Mouse (Mus musculus) embryonic facial prominence, embryonic 10.5 days (tissue): ENCODE measurements around the gene Rnaset2b. TPM values are rescaled to one million over a fixed set of nuclear protein-coding genes. Genes with fewer than 3 reads are reported as not detected.
"Not testable (repeated sequence)": the region's sequence is repeated elsewhere in the genome, so short reads cannot be mapped to it uniquely, and the experiment has no call there.

Source experiments
- DNase-seq: peaks from one replicate; pipeline ENCODE4 v3.0.0-alpha.2; 2017; ENCODE audit warnings: low spot score
- H3K27ac ChIP-seq: fragments of 300-500 bp; sonication (generic); replicated peaks from 2 replicates; pipeline ENCODE4 v1.5.1; 2016; ENCODE audit warnings: mild to moderate bottlenecking
- H3K27me3 ChIP-seq: fragments of 300-500 bp; sonication (generic); replicated peaks from 2 replicates; pipeline ENCODE4 v1.6.1; 2016; ENCODE audit warnings: low read depth, mild to moderate bottlenecking; ENCODE audit not compliant: poor library complexity, severe bottlenecking
- H3K36me3 ChIP-seq: fragments of 300-500 bp; sonication (generic); replicated peaks from 2 replicates; pipeline ENCODE4 v1.6.1; 2016; ENCODE audit warnings: mild to moderate bottlenecking, moderate library complexity
- H3K4me1 ChIP-seq: fragments of 300-500 bp; sonication (generic); 2 replicates; pipeline ENCODE4 v1.6.1; 2016
- H3K4me3 ChIP-seq: fragments of 300-500 bp; sonication (generic); 2 replicates; pipeline ENCODE4 v1.5.1; 2016; ENCODE audit warnings: mild to moderate bottlenecking, moderate library complexity
- H3K9me3 ChIP-seq: fragments of 300-500 bp; sonication (generic); 2 replicates; pipeline ENCODE4 v1.6.1; 2016; ENCODE audit warnings: mild to moderate bottlenecking
- WGBS: fragments of 180-500 bp; shearing (Covaris S2); methylation state at CpG from one replicate; pipeline ENCODE4 v1.1.7; 2016; 5-methylcytosine and 5-hydroxymethylcytosine counted together
- polyA plus RNA-seq: library from polyadenylated mRNA; unstranded; fragments of >200 nt; fragmentation: Nextera tagmentation; extraction: Ambion mirVana; gene quantifications from 2 replicates; pipeline ENCODE4 v1.2.1, GENCODE M21; 2016

Gene Rnaset2b
- polyA plus RNA-seq, result 120 and 126 TPM in 2 replicates

DNA sequence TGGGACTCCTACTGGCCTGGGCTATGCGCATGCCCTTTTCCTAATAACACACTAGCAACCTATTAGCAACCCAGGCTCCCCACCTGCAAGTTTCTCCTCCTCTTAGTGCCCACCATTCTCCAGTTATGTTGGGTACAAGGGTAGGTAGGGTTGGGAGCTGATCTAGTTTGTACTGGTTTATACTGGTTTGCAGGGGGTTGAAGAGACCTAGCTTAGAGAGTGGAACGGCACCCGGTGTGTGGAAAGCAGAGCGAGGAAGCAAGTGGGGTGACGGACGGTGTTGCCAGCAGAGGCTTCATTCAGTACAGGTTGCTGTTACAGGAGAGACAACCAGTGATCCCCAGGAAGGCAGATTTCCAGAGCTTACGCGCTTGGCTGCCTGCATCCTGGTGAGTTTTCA lies at the start of gene Rnaset2b:
Gene Rnaset2b (plus strand): TSS at position 301 of the 400 bp plus-strand sequence.
- H3K36me3 ChIP-seq, H3K27ac ChIP-seq, H3K4me1 ChIP-seq, DNase-seq, H3K9me3 ChIP-seq, H3K27me3 ChIP-seq, H3K4me3 ChIP-seq: not testable (repeated sequence)
- 88% methylated on average over 1 of the region's 8 CpGs for WGBS

DNA sequence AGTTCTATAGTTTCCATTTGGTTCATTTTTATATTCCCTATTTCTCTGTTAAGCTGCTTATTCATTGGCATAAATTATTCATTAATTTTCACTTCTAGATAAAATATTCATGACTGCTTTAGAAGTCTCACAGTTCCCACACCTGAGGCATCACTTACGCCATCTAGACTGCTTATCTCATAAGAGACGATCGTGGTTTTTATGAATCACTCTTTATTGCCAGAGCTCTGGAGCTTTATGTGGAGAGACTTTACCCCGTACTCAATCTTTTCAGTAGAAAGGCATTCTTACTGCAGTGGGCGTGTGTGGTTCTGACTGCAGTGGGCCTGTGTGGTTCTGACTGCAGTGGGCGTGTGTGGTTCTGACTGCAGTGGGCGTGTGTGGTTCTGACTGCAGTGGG lies 38.8 kb upstream of the Rnaset2b start:
- H3K36me3 ChIP-seq, H3K4me3 ChIP-seq, H3K4me1 ChIP-seq, H3K9me3 ChIP-seq, H3K27ac ChIP-seq, DNase-seq, H3K27me3 ChIP-seq: not testable (repeated sequence)
- 97% methylated on average over 7 of the region's 7 CpGs for WGBS

DNA sequence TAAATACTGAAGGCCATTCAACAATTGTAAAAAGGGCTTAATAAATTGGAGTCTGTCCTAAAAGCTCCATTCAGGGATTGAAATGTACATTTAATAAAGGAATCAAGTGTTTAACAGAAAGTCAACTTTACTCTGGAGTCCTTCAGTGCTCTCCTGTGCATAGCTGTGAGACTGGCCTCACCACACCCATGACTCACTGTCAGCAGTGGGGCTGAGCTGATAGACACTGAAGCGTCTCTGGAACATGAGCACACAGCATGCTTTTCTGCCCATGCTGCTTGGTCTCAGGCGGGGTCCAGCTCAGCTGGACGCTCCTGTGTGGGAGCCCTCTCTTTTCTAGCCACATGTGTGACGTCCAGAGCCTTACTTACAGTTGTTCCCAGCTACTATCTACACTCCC lies 27.9 kb upstream of the Rnaset2b start:
- DNase-seq, H3K27ac ChIP-seq, H3K9me3 ChIP-seq, H3K4me3 ChIP-seq, H3K4me1 ChIP-seq, H3K36me3 ChIP-seq, H3K27me3 ChIP-seq: not testable (repeated sequence)
- WGBS, result no CpG with 5 or more reads among the region's 4 CpGs

DNA sequence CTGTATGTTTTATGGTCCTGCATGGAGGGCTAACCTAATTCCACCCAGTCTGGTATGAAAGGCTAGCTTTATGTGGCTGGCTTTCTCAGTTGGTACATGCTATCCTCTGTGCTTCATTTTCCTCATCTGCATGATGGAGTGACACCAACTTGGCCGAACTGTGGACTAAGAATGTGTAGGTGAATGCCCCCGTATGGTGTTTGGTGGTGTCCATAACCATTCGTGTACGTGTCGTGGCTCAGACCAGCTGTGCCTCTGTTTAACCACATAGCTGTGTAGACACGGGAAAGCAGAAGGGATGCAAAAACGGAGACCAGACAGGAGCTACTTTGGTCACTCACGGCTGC lies 22.8 kb upstream of the Rnaset2b start:
- not testable (repeated sequence) for H3K36me3 ChIP-seq, H3K4me1 ChIP-seq, H3K27ac ChIP-seq, H3K9me3 ChIP-seq, H3K27me3 ChIP-seq, DNase-seq
- H3K4me3 ChIP-seq, result peak overlapping the region; percentile 65
- WGBS, result no CpG with 5 or more reads among the region's 8 CpGs

DNA sequence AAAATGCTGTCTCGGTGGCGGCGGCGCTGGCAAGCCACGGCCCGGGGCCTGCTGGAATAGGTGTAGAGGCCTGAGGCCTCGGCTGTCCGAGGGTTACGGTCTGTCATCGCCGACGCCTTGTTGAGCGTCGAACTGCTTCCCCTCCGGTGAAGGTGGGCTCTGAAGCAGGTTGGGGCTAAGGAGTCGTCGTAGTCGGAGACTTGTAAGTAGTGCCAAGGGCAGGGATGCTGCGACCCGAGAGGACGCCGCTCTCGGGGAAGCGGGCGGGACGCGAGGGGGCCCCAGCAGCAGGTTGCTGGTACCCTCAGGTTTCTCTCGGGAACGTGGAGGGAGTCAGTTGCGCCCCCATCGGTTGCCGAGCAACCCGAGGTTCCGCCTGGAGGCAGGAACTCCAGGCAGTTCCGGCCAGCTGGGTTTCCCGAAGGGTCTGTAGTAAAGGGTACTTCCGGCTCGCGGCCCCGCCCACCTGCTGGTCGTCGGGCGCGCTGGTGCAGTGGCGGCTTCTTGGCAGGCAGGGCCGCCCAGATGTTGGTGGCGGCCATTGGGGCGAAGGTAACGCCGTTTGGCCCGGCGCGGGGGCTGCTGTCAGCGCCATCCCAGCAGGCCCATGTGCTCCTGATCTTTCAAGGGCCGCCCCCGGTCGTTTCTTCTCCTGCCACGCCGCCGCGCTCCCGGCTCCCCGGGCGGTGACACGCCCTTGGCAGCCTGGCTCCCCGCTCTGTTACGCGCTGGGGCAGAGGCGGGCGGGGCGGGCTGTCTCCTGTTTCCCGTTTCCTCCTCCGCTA lies 22.3 kb upstream of the Rnaset2b start, which contains the start of gene Rsph3b:
Gene Rsph3b (minus strand): TSS at position 699 of the 785 bp plus-strand sequence.
- H3K4me1 ChIP-seq, H3K9me3 ChIP-seq, H3K36me3 ChIP-seq, H3K27me3 ChIP-seq: not testable (repeated sequence)
- DNase-seq, result peak; percentile 94
- under 1% methylated on average over 73 of the region's 73 CpGs for WGBS
- H3K4me3 ChIP-seq, result peak within 1 kb of the TSS; percentile 65
- H3K27ac ChIP-seq, result peak within 1 kb of the TSS; percentile 85

DNA sequence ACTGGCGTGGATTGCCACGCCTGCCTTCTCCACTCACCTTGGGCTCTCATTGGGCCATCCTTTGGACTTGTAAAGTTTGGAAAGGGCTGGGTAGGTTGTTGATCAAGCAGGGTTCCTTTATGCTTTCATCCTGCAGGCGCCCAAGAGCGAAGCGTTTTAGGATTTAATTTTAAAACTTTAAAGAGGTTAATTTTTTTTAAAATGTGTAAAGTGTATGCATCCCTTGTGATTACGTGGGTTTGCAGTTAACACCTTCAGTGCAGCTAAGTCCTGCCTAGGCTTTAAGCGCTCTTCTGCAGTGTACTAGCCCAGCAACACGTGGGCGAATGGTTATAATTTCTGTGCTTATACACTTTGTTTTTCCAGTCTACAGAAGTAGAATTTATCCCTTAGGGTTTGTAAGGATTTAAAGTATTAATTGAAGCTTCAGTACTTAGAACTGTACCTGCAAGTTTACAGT lies 21.6 kb upstream of the Rnaset2b start:
- DNase-seq, H3K27me3 ChIP-seq, H3K36me3 ChIP-seq, H3K4me1 ChIP-seq, H3K9me3 ChIP-seq: not testable (repeated sequence)
- WGBS, result 20% methylated on average over 9 of the region's 9 CpGs
- Histone ChIP-seq H3K27ac (peak overlapping the region; percentile 85), H3K4me3 (peak overlapping the region; percentile 65)

DNA sequence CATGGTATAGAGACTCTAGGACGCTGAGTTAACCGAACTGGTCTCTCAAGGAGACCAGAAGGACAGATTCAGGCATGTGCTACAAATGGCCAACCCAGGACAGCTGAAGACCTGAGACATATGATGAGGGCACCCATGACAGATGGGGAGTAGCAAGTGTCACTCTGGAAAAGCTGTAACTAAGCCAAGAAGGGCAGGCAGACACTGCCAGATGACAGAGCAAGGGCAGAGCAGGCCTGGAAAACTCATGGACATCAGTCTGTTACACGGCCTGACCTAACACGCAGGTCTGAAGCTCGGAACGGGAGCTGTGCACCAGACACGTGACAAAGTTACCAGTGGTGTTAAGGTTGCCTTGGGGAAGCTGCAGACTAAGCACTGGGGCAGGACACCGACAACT lies 11.6 kb upstream of the Rnaset2b start:
- H3K27ac ChIP-seq, H3K4me3 ChIP-seq, H3K4me1 ChIP-seq, H3K9me3 ChIP-seq, H3K27me3 ChIP-seq, DNase-seq: not testable (repeated sequence)
- 91% methylated on average over 7 of the region's 8 CpGs for WGBS
- H3K36me3 ChIP-seq, result peaks cover 24% of the 10 kb centered on the region

DNA sequence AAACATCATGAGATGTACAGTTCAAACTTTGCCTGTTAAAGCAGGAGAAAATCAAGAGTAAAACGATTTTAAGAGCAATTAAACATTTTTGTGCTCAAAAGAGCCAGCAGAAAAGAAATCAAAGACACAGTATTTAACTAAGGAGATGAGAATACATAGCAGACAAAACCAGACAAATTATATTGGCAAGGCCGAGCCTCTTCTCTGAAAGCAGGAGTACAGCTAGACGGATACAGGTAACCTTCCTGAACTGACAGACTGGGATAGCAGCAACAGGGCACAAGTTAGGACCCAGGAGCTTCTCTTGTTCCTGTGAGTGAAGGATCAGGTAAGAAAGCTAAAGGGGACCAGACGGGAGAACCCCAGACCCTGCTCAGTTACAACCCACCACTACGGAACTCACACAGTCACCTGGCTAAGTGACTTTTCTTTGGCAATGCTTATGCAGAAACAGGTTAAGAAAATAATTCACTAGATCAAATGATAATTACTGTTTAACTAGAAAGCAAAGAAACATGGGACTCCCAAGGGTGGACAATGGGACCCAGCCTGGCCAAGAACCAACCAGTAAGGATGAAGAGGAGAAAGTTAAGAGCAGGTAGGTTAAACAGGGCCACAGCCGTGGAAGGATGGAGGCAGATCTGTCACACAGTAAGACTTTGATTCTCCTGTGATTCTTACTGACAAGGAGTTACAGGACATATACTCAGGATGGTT lies 10.7 kb upstream of the Rnaset2b start:
- DNase-seq, H3K4me1 ChIP-seq, H3K9me3 ChIP-seq, H3K27ac ChIP-seq, H3K27me3 ChIP-seq: not testable (repeated sequence)
- H3K4me3 ChIP-seq, result peak overlapping the region; percentile 62
- WGBS, result 69% methylated on average over 5 of the region's 6 CpGs
- peaks cover 21% of the 10 kb centered on the region for H3K36me3 ChIP-seq

DNA sequence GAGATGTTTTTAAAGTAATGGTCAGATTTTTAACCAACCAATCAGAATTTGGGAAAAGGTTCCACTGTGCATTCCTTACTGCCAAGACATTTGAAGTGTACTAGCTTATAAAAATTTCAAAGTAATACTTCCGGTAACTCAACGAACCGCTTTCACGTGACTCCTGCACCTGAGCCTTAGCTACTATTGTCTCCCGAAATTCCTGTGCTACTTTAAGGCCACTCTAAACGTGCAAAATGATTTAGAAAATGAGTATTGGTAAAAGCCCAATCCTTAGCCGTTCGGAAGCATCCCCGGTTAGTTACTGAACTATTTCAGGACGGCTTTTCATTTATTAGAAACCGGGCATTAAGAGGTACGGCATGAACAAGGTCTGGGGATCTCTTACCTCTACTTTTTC lies 10.1 kb upstream of the Rnaset2b start:
- Histone ChIP-seq H3K36me3 (peaks cover 15% of the 10 kb centered on the region), H3K4me3 (peak overlapping the region; percentile 62)
- H3K27me3 ChIP-seq, H3K4me1 ChIP-seq, H3K27ac ChIP-seq, H3K9me3 ChIP-seq, DNase-seq: not testable (repeated sequence)
- WGBS, result under 1% methylated on average over 12 of the region's 12 CpGs

DNA sequence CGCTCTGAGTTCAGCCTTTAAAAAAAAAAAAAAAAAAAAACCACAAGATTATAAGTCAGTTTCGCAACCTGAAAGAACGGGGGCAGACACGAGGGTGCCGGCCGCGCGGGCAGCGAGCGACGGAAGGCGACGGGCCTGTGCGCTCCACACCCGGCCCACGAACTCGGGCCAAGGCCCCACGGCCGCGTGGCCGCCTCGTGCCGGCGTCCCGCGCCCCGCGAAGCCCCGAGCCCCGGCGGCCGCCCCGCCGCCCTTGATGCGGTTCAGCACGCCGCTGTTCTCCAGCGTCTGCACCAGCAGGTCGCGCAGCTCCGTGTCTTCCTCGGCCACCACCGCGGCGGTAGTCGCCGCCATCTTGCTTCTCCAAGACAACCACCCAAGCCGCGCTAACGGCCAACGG lies 9.7 kb upstream of the Rnaset2b start, which contains the start of gene Tagap1:
Gene Tagap1 (minus strand): TSS at position 381 of the 400 bp plus-strand sequence.
- peak; percentile 43 for DNase-seq
- H3K4me1 ChIP-seq, H3K27me3 ChIP-seq, H3K9me3 ChIP-seq: not testable (repeated sequence)
- peaks cover 12% of the 10 kb centered on the region for H3K36me3 ChIP-seq
- peak within 1 kb of the TSS; percentile 62 for H3K4me3 ChIP-seq
- under 1% methylated on average over 46 of the region's 51 CpGs for WGBS
- H3K27ac ChIP-seq, result peak within 1 kb of the TSS; percentile 88

DNA sequence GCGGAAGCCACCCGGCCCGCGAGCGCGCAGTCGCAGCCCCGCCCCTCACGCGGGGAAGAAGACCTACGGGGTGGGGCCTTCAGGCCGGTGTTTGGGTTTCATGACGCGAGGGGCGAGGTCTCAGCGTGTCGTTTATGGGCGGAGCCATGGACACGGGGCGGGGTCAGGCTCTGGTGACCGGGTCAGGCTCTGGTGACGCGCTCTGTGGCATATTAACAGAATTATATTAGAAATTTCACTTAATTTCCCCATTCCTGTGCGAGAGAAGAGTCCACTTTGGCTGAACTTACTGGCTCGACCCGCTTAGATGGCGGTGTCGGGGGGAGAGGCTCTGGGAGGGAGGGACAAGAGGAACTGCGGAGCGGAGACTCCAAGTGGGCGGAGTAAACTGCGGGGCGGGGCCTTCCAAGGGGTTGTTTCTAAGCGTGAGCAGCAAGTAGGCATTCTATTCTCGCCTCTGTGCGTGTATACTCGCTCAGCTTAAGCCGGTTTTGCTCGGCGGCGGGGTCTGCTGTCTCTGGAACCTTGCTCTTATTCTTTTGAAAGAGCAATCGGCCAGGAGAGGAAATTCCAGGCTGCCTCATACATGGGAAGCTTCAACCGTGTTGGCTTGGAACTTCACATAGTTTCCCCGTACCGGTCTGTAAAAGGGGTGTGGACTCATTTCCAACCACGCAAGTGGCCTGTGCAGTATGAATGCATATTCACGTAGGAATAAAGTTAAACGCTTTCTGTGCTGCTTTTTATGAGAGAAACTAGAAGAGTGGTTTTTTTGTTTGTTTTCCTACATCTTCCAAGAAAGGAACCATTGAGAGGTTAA lies 9.0 kb upstream of the Rnaset2b start:
- WGBS, result under 1% methylated on average over 20 of the region's 48 CpGs
- not testable (repeated sequence) for H3K27ac ChIP-seq, H3K4me1 ChIP-seq, H3K27me3 ChIP-seq, H3K9me3 ChIP-seq, H3K36me3 ChIP-seq
- H3K4me3 ChIP-seq, result peak overlapping the region; percentile 46
- DNase-seq, result peak; percentile 20

DNA sequence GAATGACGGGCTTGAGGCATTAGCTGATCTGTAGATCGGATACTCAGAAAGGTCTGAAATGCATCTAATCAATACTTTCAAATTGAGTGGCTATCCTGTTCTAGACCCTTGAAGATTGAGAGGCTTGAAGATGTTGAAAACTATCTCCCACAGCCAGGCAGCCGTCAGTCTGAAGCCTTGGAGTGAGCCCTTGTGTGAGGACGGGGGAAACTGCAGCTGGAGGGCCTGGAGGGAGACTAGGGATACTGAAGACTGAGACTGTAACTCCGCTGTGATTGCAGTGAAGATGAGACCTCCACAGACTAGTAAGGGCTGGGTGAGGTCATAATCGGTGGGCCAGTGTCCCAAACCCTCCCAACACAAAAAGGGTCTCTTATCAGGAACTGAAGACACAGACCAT lies 8.1 kb upstream of the Rnaset2b start:
- not testable (repeated sequence) for H3K4me3 ChIP-seq, H3K36me3 ChIP-seq, H3K9me3 ChIP-seq, H3K4me1 ChIP-seq, H3K27ac ChIP-seq, H3K27me3 ChIP-seq, DNase-seq
- WGBS, result 74% methylated on average over 4 of the region's 6 CpGs
